Mouse (Mus musculus) frontal cortex, adult 2 months (tissue): ENCODE measurements around the gene Slc37a3. TPM values are rescaled to one million over a fixed set of nuclear protein-coding genes. Genes with fewer than 3 reads are reported as not detected.
"Not testable (repeated sequence)": the region's sequence is repeated elsewhere in the genome, so short reads cannot be mapped to it uniquely, and the experiment has no call there.

ENCODE experiments used
- DNase-seq, 2 experiments: peaks; one replicate each; pipeline ENCODE4 v3.0.0; 2022; ENCODE audit warnings: low spot score in 1 of 2; ENCODE audit errors: extremely low spot score in 1 of 2
- polyA plus RNA-seq: library from polyadenylated mRNA; depleted of rRNA; stranded (reverse); fragments of >200 nt; gene quantifications from 2 replicates; pipeline ENCODE4 v1.2.3, GENCODE M21; 2012; rRNA removed

The Slc37a3 gene
- 30.6 and 34.8 TPM in 2 replicates for polyA plus RNA-seq

DNA sequence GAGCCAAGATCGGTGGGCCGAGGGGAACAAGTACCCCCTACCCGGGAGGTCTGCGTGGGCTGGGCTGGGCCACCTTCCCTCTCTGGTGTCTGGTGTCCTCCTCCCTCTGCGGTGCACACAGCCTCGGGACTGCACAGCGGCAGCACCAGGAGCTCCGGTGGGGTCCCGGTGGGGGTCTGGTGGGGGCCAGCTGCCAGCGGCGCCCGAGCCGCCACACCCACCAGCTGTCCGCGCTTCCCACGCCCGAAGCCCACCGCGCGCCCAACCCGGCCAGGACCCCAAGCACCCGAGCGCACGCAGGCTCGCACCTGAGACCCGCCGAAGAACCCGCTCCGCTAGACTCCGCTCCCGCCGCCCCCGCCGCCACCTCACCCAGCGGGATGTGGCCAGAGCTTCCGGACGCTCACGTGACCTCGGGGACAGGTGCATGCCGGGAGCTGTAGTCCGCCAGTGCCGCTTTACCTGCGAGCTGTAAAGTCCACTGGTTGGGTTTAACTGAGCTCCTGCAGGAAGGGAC, at the start of gene Slc37a3:
Slc37a3 (minus strand) TSS at position 365 of the 517 bp plus-strand sequence.
- DNase-seq, result peak; percentile 73 to 91

DNA sequence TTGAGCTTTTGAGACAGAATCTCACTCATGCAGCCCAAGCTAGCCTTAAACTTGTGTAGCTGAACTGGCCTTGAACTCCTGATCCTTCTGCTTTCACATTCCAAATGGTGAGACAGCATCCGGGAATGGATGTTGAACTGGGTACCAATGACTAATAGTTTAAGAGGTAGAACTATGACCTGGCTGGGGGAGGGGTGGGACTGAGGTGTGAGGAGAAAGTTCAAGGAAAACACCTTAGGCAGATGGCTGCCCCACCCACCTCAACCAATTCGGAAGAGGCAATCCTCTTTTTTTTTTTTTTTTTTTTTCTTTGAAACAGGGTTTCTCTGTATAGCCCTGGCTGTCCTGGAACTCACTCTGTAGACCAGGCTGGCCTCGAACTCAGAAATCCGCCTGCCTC, 49.2 kb upstream of the Slc37a3 start:
- no peak for DNase-seq

DNA sequence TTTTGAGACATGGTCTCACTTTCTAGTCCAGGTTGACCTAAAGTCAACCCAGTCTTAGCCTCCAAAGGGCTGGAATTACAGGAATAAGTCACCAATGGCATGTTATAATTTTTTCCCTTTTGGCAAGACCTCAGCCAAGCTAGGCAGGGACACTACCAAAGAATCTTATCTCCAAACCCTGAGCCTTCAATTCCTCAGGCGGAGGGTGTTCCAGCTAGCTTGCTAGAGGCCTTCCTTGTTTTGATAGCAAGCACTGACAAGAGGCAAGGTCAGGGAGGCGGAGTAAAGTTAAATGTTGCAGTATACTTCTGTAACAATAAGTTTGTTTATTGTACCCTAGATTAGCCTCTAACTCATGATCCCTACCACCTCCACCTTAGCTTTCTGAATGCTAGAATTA, 47.7 kb upstream of the Slc37a3 start:
- DNase-seq, result no peak

DNA sequence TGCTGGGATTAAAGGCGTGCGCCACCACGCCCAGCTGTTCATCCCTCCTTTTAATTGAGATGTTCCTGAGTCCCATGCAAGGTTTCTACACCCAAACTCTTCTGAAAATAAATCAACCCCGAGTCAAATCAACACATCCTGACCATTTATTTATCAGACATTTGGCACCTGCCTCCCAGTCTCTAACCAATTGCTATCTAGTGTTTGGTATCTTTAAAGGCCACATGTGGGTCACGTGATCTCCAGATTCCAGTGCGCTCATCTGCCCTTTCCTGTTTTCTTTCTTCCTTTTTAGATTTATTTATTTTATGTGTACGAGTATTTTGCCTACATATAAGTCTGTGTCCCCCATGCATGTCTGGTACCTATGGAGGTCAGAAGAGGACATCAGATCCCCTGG, 46.2 kb upstream of the Slc37a3 start:
- DNase-seq, result no peak

DNA sequence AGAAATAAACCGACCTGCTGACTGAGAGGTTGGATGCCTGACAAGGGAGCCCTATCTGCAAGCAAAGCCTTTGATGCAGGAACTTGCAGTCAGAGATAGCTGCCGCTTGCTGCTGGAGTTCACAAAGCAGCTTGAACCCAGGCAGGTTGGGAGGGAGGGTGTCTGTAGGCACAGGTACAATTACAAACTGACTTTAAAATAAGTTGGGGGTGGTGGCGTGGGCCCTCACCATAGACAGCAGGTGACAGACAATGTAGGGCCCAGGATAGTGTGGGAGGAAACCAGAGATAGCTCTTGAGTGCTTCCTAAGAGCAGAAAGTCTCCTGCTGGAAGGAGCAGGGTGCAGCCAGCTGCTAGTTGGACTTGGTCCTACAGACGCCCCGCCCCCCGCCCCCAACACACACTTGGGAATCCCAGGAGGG, 45.7 kb upstream of the Slc37a3 start:
- peak in 1 of 2 experiments; percentile 37 for DNase-seq

DNA sequence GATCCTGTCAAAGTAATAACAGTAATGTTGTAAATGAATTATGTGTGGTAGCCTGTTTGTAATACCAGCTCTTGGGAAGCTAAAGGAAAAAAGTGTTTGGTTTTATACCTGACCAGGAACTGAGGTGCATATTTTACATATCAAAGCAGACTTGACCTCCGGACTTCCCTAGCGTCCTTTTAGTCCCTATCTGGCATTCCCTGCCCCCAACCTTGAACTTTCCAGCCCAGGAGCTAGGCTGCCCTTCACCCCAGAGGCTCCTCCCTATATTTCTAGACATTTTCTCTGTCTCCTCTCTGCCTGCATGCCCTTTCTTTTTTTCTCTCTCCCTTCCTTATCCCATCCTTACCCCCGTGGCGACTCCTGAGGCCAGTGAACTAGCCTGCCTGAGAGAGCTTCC, 43.4 kb upstream of the Slc37a3 start:
- DNase-seq, result no peak

DNA sequence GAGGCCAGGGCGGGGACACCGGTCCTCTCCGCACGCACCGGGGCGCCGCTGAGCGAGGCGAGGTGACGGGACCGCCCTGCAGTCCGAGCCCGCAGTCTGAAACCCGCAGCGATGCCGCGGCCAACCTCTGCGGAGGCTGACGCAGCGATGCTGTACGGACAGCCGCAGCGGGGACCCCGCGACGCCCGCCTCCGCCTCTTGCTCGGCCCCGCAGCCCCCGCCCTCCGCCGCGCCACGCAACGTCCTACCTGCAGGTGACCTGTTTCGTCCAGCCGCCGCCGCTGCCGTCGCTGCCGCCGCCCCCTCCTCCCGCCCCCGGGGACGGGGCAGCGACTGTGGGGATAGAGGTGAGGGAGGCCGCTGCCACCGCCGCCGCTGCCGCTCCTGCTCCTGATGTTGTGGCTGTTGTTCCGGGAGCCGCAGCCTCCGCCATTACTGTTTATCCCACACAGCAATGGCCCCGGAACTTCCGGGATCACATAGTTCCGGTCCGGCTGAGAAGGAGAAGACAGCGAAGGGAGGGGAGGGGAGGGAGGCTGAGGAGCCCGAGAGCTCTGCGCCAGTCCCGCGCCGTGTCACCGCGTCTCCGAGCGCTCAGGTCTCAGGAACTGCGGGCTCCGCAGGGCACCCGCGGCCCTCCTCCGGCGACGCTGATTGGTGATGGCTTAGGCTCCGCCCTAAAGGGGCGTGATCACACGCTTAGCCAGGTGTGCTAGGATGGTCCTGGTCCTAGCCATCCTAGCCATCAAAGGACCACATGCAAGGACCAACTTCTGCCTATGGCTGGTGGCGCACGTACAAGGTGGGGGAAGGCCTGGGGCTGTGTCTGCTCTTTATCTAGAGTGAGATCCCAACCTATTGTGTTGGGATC, 42.6 kb upstream of the Slc37a3 start, which contains the start of gene Mkrn1:
Mkrn1 (minus strand) TSS at position 612 of the 871 bp plus-strand sequence.
- peak; percentile 65 to 84 for DNase-seq

DNA sequence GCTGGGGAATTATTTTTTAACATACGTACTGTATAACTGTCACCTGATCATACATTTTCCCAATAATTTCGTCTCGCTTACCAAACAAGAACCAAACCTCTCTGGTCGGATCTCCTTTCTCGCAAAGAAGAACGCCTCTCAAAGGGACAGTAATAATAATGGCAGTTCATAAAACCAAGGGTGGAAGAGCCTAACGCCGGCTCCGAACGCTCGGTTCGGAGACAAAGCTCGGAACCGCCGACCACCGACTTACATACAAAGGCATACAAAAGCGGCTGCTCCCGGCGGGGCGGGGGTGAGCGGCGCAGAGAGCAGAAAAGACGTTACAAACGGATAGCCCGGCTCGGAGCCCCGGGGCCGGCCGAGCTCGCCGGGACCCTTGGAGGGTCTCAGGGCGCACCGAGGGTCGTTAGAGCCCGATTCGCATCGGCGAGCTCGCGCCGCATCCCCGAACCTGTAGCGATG, 41.9 kb upstream of the Slc37a3 start:
- peak in 1 of 2 experiments; percentile 21 for DNase-seq

DNA sequence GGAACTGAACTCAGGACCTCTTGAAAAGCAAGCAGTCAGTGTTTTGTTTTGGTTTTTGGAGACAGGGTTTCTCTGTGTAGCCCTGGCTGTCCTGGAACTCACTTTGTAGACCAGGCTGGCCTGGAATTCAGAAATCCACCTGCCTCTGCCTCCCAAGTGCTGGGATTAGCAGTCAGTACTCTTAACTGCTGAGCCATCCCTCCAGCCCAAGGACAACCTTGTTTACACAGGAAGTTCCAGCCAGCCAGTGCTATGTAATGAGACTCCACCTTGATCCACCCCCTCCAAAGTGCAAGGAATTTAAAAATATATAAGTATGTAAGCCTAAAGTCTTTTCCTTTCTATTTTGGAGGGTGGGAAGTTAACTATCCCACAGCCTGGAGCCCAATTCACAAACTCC, 39.2 kb upstream of the Slc37a3 start:
- DNase-seq, result not testable (repeated sequence)

DNA sequence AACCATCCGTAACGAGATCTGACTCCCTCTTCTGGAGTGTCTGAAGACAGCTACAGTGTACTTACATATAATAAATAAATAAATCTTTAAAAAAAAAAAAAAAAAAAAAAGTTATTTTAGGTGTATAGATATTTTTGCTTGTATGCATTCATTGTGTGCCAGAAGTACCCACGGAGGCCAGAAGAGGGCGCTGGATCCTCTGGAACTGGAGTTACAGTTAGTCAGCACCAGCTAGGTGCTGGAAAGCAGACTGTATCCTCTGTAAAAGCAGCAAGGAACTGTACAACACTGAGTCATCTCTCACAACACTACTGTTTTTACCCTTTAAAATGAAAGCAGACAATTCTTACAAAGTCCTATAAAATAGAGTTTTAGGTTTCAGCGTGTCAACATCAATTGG, 38.3 kb upstream of the Slc37a3 start:
- DNase-seq, result peak; percentile 38 to 88

DNA sequence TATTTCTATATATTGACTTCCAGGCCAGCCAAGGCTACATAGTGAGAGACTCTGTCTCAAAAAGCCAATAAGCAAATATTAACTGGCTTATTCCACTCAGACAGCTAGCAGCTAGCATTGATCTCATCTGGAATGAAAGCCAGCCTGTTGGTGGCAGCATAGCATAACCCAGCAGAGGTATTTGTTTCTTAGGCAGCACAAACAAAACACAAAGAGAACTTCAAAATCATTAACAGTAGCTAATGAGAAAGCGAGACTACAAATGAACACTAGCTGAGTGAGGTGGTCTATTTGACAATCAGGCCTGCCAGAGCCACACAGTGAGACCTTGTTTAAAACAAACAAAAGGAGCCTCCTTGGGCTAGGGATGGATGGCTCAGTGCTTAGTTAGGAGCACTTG, 36.6 kb upstream of the Slc37a3 start:
- peak in 1 of 2 experiments; percentile 33 for DNase-seq

DNA sequence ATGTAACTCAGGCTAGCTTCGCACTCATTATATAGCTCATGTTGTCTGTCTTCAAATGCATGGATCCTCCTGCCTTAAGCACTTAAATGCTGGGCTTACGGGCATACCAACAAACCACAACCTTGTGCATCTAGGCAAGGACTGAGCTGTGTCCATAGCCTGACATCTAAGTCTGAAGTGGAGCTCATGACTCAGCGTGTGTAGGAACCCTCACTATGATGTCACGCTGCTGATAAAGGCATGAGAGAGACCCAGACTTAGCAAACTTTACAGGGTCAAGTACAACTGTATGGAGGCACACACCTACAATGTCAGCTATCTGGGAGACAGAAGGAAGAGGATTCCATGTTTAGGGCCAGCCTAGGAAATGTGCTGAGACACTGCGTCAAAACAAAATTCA, 29.0 kb upstream of the Slc37a3 start:
- no peak for DNase-seq

DNA sequence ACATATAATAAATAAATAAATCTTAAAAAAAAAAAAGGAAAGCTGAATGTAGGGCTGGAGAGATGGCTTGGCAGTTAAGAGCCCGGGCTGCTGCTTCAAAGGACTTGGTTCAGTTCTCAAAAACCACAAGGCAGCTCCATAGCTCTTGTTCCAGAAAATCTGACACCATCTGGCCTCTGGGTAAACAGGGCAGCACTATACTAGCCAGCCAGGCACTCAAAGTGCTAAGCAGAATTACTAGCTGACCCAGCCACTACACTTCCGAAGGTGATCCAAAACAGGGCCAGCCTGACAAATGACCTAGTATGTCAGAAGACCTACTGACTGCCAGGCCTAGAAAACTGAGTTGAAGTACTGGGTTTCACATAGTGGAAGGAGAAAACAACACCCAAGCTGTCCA, 25.7 kb upstream of the Slc37a3 start:
- no peak for DNase-seq

DNA sequence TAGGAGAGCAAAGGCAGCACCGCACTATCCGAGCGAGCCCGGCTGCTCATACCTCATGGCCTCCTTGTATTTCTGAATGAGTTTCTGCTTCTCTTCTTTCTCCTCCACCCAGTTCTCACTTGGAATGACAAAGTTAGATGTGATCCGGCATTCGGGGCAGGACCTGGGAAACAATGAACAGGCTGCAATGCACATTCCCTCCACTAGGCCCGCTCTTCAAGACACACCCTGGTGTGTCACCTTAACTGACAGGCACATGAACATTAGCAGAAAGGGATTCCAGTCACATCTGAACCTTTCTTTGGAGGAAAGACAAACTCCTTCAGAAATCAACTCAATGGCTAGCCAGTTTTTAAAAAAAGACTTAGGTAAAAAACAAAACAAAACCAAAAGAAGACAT, 22.9 kb upstream of the Slc37a3 start:
- DNase-seq, result no peak

DNA sequence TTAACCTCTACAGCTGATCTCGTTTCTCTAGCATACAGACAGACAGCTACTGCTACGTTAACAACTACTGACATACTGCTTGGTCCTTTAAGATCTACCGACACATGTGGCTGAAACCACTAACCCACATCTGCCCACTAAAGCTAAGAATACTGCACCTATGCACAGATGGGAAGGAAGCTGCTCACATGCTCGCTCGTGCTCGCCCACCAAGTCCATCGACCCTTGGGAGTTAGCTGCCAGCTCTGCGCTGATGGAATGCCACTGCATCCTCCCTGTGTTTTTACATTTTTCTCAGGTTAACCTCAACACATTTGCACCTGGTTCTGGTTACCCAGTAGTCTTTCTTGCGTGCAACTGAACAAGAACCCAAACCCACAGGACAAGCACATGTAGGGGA, 20.9 kb upstream of the Slc37a3 start:
- DNase-seq, result no peak

DNA sequence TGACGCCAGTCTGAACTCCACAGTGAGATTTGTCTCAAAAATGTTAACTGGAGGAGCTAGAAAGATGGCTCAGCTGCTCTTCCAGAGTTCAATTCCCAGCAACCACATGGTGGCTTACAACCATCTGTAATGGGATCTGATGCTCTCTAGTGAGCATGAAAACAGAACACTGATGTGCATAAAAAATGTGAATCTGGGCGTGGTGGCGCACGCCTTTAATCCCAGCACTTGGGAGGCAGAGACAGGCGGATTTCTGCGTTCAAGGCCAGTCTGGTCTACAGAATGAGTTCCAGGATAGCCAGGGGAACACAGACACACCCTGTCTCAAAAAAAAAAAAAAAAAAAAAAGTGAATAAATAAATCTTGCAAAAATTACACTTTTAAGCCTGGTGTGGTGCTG, 19.6 kb upstream of the Slc37a3 start:
- no peak for DNase-seq

DNA sequence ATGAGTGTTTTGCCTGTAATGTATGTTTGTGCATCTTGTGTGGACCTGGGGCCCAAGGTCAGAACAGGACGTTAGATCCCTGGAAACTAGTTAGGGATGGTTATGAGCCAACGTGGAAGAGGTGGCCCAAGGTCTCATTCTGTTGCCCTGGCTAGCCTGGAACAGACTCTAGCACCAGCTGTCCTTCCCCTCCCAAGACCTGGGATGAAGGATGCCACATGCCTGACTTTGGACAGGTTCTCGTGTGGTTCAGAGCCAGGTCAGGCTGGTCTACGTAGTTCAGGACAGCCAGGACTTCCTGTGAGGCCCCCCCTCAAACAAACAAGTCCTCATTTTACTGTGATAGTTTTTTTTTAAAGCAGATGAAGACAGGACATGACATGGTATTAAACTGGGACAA, 18.4 kb upstream of the Slc37a3 start:
- no peak for DNase-seq

DNA sequence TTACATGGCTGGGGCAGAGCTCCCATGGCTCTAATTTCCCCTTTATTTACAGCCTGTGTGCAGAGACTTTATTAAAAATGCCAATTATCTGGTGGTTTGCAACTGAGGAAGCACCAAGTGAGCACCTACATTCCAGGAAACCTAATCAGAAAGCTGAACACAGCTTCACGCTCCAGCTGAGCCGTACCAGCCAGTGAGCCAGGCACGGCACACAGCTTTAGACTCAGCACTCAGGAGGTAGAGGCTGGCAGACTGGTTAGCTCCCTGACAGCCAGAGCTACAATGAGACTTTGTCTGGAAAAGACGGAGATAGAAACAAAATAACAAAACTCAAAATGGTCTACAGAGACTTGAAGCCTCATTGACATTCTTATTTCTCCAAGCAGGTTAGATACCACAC, 18.0 kb upstream of the Slc37a3 start:
- no peak for DNase-seq

DNA sequence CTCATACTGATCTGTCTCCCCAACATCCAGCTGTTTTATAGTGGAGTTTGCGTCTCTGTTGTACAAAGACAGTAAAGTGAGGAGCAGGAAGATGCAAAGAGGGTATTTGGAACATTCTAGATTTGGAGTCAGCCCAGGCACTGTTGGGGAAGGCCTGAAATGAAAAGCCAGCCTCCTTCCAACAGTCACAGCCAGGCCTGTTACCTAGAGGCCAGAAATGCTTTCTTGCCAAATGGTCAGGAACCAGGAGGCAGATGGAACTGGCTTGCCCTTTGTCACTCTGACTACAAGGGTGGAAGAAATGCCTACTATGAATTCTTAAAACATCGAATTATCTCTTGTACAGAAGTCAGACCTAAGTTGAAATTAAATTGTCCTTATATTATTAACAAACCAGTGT, 12.5 kb upstream of the Slc37a3 start:
- no peak for DNase-seq

DNA sequence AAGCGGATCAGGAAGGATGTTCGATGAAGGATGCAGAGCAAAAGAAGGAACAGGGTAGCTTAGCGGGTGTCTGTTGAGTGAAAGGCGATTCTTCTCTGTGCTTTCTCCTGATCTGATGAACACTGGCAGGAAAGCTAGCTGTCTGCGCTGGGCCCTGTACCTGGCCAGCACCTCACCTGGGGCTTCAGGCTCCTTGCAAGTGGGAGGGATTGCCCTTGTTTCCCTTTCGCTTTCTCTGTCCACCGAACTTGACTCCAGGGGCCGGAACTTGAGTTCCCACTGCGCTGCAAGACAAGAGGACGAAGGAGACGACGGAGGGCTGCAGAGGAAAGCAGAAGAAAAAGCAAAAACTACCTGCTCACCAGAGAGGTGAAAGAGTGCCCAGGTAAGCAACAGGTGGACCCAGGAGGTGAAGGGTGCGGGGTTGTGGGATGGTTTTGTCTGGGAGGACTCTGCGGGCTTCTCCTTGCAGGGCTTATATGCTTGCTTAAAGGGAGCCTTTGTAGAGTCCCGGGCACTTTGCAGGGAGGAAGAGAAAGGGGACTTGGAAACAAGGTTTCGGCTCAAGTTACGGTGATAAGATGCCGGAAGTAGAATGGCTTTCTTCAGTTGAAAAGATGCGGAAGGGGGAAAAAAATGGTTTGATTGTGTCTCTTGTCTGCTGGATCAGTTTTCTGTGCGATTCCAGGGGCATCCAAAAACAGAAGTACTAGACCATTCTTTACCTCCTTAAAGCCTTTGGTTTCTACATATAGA, 3.8 kb upstream of the Slc37a3 start, which contains the start of gene Rab19:
Rab19 (plus strand) TSS at position 51 of the 756 bp plus-strand sequence.
- DNase-seq, result no peak

DNA sequence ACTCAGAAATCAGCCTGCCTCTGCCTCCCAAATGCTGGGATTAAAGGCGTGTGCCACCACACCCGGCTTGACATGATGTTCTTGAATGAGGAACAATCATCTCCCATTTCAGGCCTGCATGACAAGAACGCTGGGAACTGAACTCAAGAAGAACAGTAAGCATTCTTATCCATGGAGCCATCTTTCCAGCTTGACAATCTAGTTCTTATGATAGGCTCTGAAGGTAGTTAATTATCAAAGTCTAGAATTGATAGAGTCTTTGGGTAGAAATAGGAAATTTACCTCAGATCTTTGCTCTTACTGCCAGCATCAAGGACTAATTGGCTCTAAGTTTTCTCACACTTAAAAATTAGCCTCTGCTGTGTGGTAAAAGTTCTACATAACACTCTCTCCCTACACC, 2.8 kb upstream of the Slc37a3 start:
- DNase-seq, result no peak
